ENCODE assay signal across 29 mouse cellular contexts in genomic region chr1:143952841-143953240, GRCm38 (mm10). TPM values are rescaled to one million over a fixed set of nuclear protein-coding genes. Genes with fewer than 3 reads are reported as not detected.
DNase-seq lines count a peak whose midpoint lies in the region; ATAC-seq and TF ChIP-seq lines count a peak whose summit lies in the region.
"Had no signal": no experiment of that assay in that cellular context is flagged by ENCODE, and none has a peak within 500 bp of the region (broad histone marks: within the 10 kb centered on the region; RNA-seq: fewer than 3 reads in every experiment).

No protein-coding gene starts in this region.

- H3K9me3 ChIP-seq in kidney, postnatal 0 days (replicated peaks; ENCODE audit: low read length): no peaks in the 10 kb centered on the region
- no peaks in the 10 kb centered on the region for H3K9me3 ChIP-seq in lung, postnatal 0 days (ENCODE audit: low read length)
- H3K9me3 ChIP-seq in stomach, postnatal 0 days (ENCODE audit: control insufficient read depth, low read length): no peaks in the 10 kb centered on the region
- H3K9me3 ChIP-seq in forebrain, embryonic 16.5 days (ENCODE audit: control insufficient read depth, low read length): no peaks in the 10 kb centered on the region
- H3K9me3 ChIP-seq: embryonic facial prominence, embryonic 10.5 days; embryonic facial prominence, embryonic 13.5 days; forebrain, embryonic 13.5 days; G1E; hindbrain, embryonic 12.5 days; hindbrain, embryonic 15.5 days had no signal

- no peak overlapping the region for H3K9ac ChIP-seq in kidney, postnatal 0 days (ENCODE audit: low read depth, low read length)
- H3K9ac ChIP-seq in lung, postnatal 0 days (replicated peaks; ENCODE audit: low read depth): no peak overlapping the region
- H3K9ac ChIP-seq in stomach, postnatal 0 days (ENCODE audit: low read length): no peak overlapping the region
- no peak overlapping the region for H3K9ac ChIP-seq in forebrain, embryonic 16.5 days (replicated peaks; ENCODE audit: low read depth, low read length)
- H3K9ac ChIP-seq: embryonic facial prominence, embryonic 13.5 days; forebrain, embryonic 13.5 days; forebrain, postnatal 0 days; hindbrain, embryonic 12.5 days; hindbrain, embryonic 15.5 days had no signal

- no peaks in the 10 kb centered on the region for H3K36me3 ChIP-seq in kidney, postnatal 0 days (ENCODE audit: insufficient read depth, low read length)
- no peaks in the 10 kb centered on the region for H3K36me3 ChIP-seq in lung, postnatal 0 days (ENCODE audit: insufficient read depth, low read length)
- H3K36me3 ChIP-seq in stomach, postnatal 0 days (ENCODE audit: control insufficient read depth, insufficient read depth, low read length): no peaks in the 10 kb centered on the region
- no peaks in the 10 kb centered on the region for H3K36me3 ChIP-seq in forebrain, embryonic 16.5 days (ENCODE audit: control insufficient read depth, insufficient read depth)
- H3K36me3 ChIP-seq: embryonic facial prominence, embryonic 10.5 days; embryonic facial prominence, embryonic 13.5 days; G1E; hindbrain, embryonic 12.5 days; hindbrain, embryonic 15.5 days had no signal

- H3K27ac ChIP-seq in kidney, postnatal 0 days: no peak overlapping the region
- 0 out of 2 replicates have a peak overlapping the region, but pooled peaks have one; percentile 14 for H3K27ac ChIP-seq in lung, postnatal 0 days (ENCODE audit: low read length)
- no peak overlapping the region for H3K27ac ChIP-seq in stomach, postnatal 0 days (replicated peaks)
- H3K27ac ChIP-seq in forebrain, embryonic 16.5 days (ENCODE audit: low read length): no peak overlapping the region
- H3K27ac ChIP-seq: embryonic facial prominence, embryonic 10.5 days; embryonic facial prominence, embryonic 13.5 days; forebrain, embryonic 13.5 days; gastrocnemius, adult 2 months; hindbrain, embryonic 12.5 days; hindbrain, embryonic 15.5 days had no signal

- no peaks in the 10 kb centered on the region for H3K4me1 ChIP-seq in kidney, postnatal 0 days (replicated peaks; ENCODE audit: insufficient read depth, low read length)
- H3K4me1 ChIP-seq in lung, postnatal 0 days (ENCODE audit: insufficient read depth, low read depth, low read length): 0 out of 2 replicates have a peak, but pooled peaks cover 4% of the 10 kb centered on the region
- no peaks in the 10 kb centered on the region for H3K4me1 ChIP-seq in stomach, postnatal 0 days (replicated peaks; ENCODE audit: control insufficient read depth, insufficient read depth)
- H3K4me1 ChIP-seq in forebrain, embryonic 16.5 days (replicated peaks; ENCODE audit: control insufficient read depth, insufficient read depth, low read length): no peaks in the 10 kb centered on the region
- H3K4me1 ChIP-seq: embryonic facial prominence, embryonic 10.5 days; embryonic facial prominence, embryonic 13.5 days; forebrain, embryonic 13.5 days; hindbrain, embryonic 12.5 days; hindbrain, embryonic 15.5 days had no signal

- H3K4me2 ChIP-seq in kidney, postnatal 0 days (ENCODE audit: low read length): no peak overlapping the region
- no peak overlapping the region for H3K4me2 ChIP-seq in lung, postnatal 0 days (replicated peaks; ENCODE audit: low read depth, low read length)
- no peak overlapping the region for H3K4me2 ChIP-seq in stomach, postnatal 0 days (replicated peaks; ENCODE audit: low read depth)
- no peak overlapping the region for H3K4me2 ChIP-seq in forebrain, embryonic 16.5 days (ENCODE audit: low read length)
- H3K4me2 ChIP-seq: embryonic facial prominence, embryonic 13.5 days; forebrain, embryonic 13.5 days; heart, embryonic 11.5 days; hindbrain, embryonic 12.5 days; hindbrain, embryonic 15.5 days had no signal

- no peaks in the 10 kb centered on the region for H3K27me3 ChIP-seq in kidney, postnatal 0 days (ENCODE audit: insufficient read depth, low read length)
- no peaks in the 10 kb centered on the region for H3K27me3 ChIP-seq in lung, postnatal 0 days (replicated peaks; ENCODE audit: insufficient read depth, low read length)
- H3K27me3 ChIP-seq in stomach, postnatal 0 days (ENCODE audit: control insufficient read depth, insufficient read depth, low read length): no peaks in the 10 kb centered on the region
- no peaks in the 10 kb centered on the region for H3K27me3 ChIP-seq in forebrain, embryonic 16.5 days (replicated peaks; ENCODE audit: control insufficient read depth, insufficient read depth, low read length)
- H3K27me3 ChIP-seq: CH12.LX; embryonic facial prominence, embryonic 13.5 days; forebrain, embryonic 13.5 days; hindbrain, embryonic 12.5 days; hindbrain, embryonic 15.5 days; Patski had no signal

- WGBS in kidney, postnatal 0 days: 32% methylated on average over 2 of the region's 2 CpGs
- 43% methylated on average over 2 of the region's 2 CpGs for WGBS in lung, postnatal 0 days
- 36% methylated on average over 2 of the region's 2 CpGs for WGBS in stomach, postnatal 0 days
- WGBS in forebrain, embryonic 16.5 days: 93% methylated on average over 2 of the region's 2 CpGs

- TF ChIP-seq EP300 in lung, postnatal 0 days (IDR thresholded peaks at IDR 0.05): peak; percentile 86
- no peak for TF ChIP-seq EP300 in stomach, postnatal 0 days (optimal IDR thresholded peaks at IDR 0.05)

- no peak for TF ChIP-seq CTCF in kidney, postnatal 0 days (IDR thresholded peaks at IDR 0.05; ENCODE audit: low read depth)
- no peak for TF ChIP-seq CTCF in lung, postnatal 0 days (IDR thresholded peaks at IDR 0.05)
- TF ChIP-seq CTCF in stomach, postnatal 0 days (IDR thresholded peaks at IDR 0.05; ENCODE audit: low read depth): no peak

- no peak overlapping the region for H3K4me3 ChIP-seq in kidney, postnatal 0 days (replicated peaks; ENCODE audit: low read depth, low read length)
- H3K4me3 ChIP-seq in lung, postnatal 0 days (ENCODE audit: low read depth, low read length): no peak overlapping the region
- no peak overlapping the region for H3K4me3 ChIP-seq in stomach, postnatal 0 days (ENCODE audit: low read depth, low read length)
- H3K4me3 ChIP-seq in forebrain, embryonic 16.5 days (replicated peaks; ENCODE audit: low read length): no peak overlapping the region
- H3K4me3 ChIP-seq: embryonic facial prominence, embryonic 10.5 days; embryonic facial prominence, embryonic 13.5 days; erythroblast, embryonic 14.5 days; forebrain, embryonic 13.5 days; gastrocnemius, adult 2 months; hindbrain, embryonic 12.5 days; hindbrain, embryonic 15.5 days had no signal

- DNase-seq in kidney, postnatal 0 days (ENCODE audit: low spot score): peak; percentile 26
- DNase-seq in kidney, postnatal 4 days: no peak
- peak; percentile 54 for DNase-seq in lung, postnatal 0 days (ENCODE audit: low spot score)
- DNase-seq in lung, postnatal 4 days: no peak
- DNase-seq in skeletal muscle tissue, adult 2 months (ENCODE audit: low read depth, low spot score): peak; percentile 32
- DNase-seq in stomach, postnatal 0 days (ENCODE audit: low spot score): no peak
- no peak for DNase-seq in kidney, postnatal 14 days
- DNase-seq: adrenal gland, adult 2 months; adrenal gland, postnatal 14 days; B cell, adult 2 months; cerebellum, adult 11-12 months; cerebellum, adult 8-10 months; cerebellum, postnatal 10 days; cerebellum, postnatal 36 days; embryo, embryonic 11 days; forebrain, postnatal 0 days; gastrocnemius, adult 2 months; gastrocnemius, postnatal 14 days had no signal

- ATAC-seq in kidney, postnatal 0 days (replicated peaks; ENCODE audit: low FRiP score, low read depth): no peak
- ATAC-seq in lung, postnatal 0 days: peak; percentile 77
- ATAC-seq in stomach, postnatal 0 days (ENCODE audit: low FRiP score, low TSS enrichment): peak; percentile 75
- no peak for ATAC-seq in forebrain, embryonic 16.5 days
- ATAC-seq: forebrain, embryonic 13.5 days; forebrain, postnatal 0 days; Patski had no signal

RNA-seq across cellular contexts. Expression of gene Rgs2, which starts 51.1 kb away (rescaled TPM):
- 37.4 and 40.6 TPM in 2 replicates for polyA plus RNA-seq in kidney, postnatal 0 days (2015; fragmentation: Nextera tagmentation; extraction: Ambion mirVana)
- 134 and 142 TPM in 2 replicates for polyA plus RNA-seq in lung, postnatal 0 days (2015; fragmentation: Nextera tagmentation; extraction: Ambion mirVana)
- 108 and 119 TPM in 2 replicates for polyA plus RNA-seq in stomach, postnatal 0 days (2015; fragmentation: Nextera tagmentation; extraction: Ambion mirVana)
- polyA plus RNA-seq in forebrain, embryonic 16.5 days (2015; fragmentation: Nextera tagmentation; extraction: Ambion mirVana): 67.9 and 85.7 TPM in 2 replicates

Comparison
In these comparisons a context has a peak if more than half of its experiments do, and no peak if none do; other contexts are left out.
1. DNase-seq: peak in kidney, postnatal 0 days (single experiment), lung, postnatal 0 days (single experiment) and skeletal muscle tissue, adult 2 months (single experiment); none in kidney, postnatal 4 days (0 of 2), lung, postnatal 4 days (0 of 2), stomach, postnatal 0 days (single experiment) and kidney, postnatal 14 days (single experiment).
2. ATAC-seq: peak in lung, postnatal 0 days (single experiment) and stomach, postnatal 0 days (single experiment); none in kidney, postnatal 0 days (single experiment) and forebrain, embryonic 16.5 days (single experiment).